Mouse (Mus musculus) spleen, adult 2 months (tissue): ENCODE data around the gene Prkcsh. TPM values are rescaled to one million over a fixed set of nuclear protein-coding genes. Genes with fewer than 3 reads are reported as not detected.

Experiments
- DNase-seq, 2 experiments: peaks; one replicate each; pipeline versions ENCODE4 v3.0.0 to v3.0.0-alpha.2; 2012 to 2021; ENCODE audit warnings: low spot score in 2 of 2, low read depth in 1 of 2
- H3K27ac ChIP-seq: fragments of 200-500 bp; 2 replicates; pipeline ENCODE4 v1.5.1; 2012; ENCODE audit warnings: low read length, inconsistent platforms; ENCODE audit not compliant: insufficient read depth
- H3K27me3 ChIP-seq: fragments of 200-500 bp; 2 replicates; pipeline ENCODE4 v1.6.1; 2012; ENCODE audit warnings: mild to moderate bottlenecking, moderate library complexity, low read length, inconsistent platforms; ENCODE audit not compliant: control insufficient read depth, insufficient read depth
- H3K36me3 ChIP-seq: fragments of 200-500 bp; 2 replicates; pipeline ENCODE4 v1.6.1; 2012; ENCODE audit warnings: mild to moderate bottlenecking, low read length, inconsistent platforms; ENCODE audit not compliant: control insufficient read depth, insufficient read depth
- H3K4me1 ChIP-seq: fragments of 200-500 bp; 2 replicates; pipeline ENCODE4 v1.6.1; 2011; ENCODE audit warnings: inconsistent platforms; ENCODE audit not compliant: control insufficient read depth, insufficient read depth, insufficient read length
- H3K4me3 ChIP-seq: fragments of 200-500 bp; 2 replicates; pipeline ENCODE4 v1.5.1; 2011; ENCODE audit warnings: mild to moderate bottlenecking, inconsistent platforms; ENCODE audit not compliant: insufficient read depth, insufficient read length; ENCODE audit errors: extremely low read depth
- CTCF ChIP-seq: fragments of 200-500 bp; IDR thresholded peaks from 2 replicates; pipeline ENCODE4 v1.5.1; 2011; ENCODE audit warnings: mild to moderate bottlenecking, inconsistent platforms; ENCODE audit not compliant: insufficient read depth, insufficient read length, insufficient replicate concordance; ENCODE audit errors: extremely low read depth
- POLR2A ChIP-seq: fragments of 200-500 bp; IDR thresholded peaks from 2 replicates; pipeline ENCODE4 v1.6.1; 2011; ENCODE audit warnings: low read depth, low read length, inconsistent platforms
- WGBS: fragments of 180-500 bp; shearing (Covaris S2); methylation state at CpG from one replicate; pipeline ENCODE4 v1.1.7; 2018; 5-methylcytosine and 5-hydroxymethylcytosine counted together
- polyA plus RNA-seq: library from polyadenylated mRNA; depleted of rRNA; stranded (reverse); fragments of >200 nt; gene quantifications from 2 replicates; pipeline ENCODE4 v1.2.3, GENCODE M21; 2012; rRNA removed

The Prkcsh gene
- polyA plus RNA-seq: 47.4 and 48.7 TPM in 2 replicates

DNA sequence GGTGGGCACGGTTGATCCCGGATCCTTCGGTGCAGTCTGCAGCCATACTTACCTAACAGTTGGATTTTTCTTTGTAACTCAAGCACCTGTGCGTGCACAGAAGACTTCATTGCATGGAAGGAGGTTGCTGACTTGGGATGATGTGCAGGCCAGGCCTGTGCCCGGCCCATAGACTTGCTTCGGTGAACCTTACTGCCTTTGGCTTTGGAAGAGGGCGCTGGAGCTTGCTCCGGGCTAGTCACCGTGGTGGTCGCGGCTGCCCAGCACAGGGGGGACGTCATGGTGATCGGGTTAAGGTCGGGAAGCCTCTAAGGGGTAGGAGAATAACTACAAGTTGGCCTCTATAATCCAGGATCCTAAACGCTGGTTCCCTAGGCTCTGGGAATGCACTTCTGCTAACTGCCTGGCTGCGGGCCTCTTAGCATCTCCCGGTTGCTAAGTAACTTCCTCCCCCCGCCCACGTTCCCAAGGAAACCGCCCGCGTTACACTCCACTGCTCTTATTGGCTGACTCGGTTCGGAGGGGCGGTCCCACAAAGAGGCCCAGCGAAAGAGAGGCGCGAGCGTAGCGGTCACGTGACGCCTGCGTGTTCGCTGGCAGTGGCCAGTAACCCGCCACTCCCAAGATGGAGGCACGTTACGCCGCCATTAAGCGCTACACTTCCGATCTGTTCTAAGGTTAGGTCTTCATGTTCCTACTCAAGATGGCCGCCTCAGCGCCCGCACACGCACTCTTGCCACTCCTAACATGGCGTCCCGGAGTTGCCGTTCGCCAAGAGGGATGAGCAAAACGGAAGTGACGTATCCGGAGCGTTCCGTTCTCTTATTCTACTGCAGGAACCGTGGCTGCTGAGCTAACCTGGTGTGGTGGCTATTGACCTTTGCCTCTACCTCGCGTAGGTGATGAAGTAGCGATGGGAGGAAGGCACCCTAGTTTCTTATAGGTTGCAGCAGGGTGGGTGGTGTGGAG is at the start of gene Prkcsh, which contains the start of gene Ccdc151:
Gene Prkcsh (plus strand): TSS at position 613 of the 969 bp plus-strand sequence.
Gene Ccdc151 (minus strand): TSS at position 441 of the 969 bp plus-strand sequence.
- WGBS: 8% methylated on average over 57 of the region's 57 CpGs
- Histone ChIP-seq H3K27me3 (no peaks in the 10 kb centered on the region), H3K4me3 (peak within 1 kb of the TSS; percentile 75), H3K4me1 (peaks cover 6% of the 10 kb centered on the region; the same call in 1 of the 2 replicates), H3K27ac (peak within 1 kb of the TSS; percentile 57; the same call in 1 of the 2 replicates), H3K36me3 (peaks cover 7% of the 10 kb centered on the region)
- TF ChIP-seq CTCF (no peak), POLR2A (peak; percentile 59)
- peak; percentile 99 for DNase-seq

DNA sequence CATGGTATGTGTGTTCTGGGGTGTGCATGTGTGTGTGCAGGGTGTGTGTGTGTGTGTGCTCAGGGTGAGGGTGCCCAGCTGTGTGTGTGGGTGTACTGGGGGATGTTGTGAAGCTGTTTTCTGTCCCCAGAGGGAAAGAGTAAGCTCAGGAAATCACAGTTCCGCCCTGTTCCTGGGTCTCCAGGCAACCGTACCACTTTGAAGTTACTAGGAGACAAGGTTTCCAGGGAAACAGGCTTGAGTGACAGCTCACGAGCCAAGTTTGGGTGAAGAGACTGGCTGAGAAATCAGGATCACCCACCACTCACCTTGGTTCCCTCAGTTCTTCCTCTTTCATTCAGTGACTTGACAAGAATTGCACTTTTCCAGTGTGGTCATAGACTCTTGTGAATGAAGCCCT is 49.0 kb upstream of the Prkcsh start:
- Histone ChIP-seq H3K27me3 (no peaks in the 10 kb centered on the region), H3K4me1 (peaks cover 3% of the 10 kb centered on the region; the same call in 1 of the 2 replicates), H3K4me3 (no peak overlapping the region), H3K36me3 (peaks cover 2% of the 10 kb centered on the region; the same call in 1 of the 2 replicates), H3K27ac (no peak overlapping the region)
- WGBS: 11% methylated on average over 3 of the region's 3 CpGs
- TF ChIP-seq CTCF: no peak
- no peak for DNase-seq

DNA sequence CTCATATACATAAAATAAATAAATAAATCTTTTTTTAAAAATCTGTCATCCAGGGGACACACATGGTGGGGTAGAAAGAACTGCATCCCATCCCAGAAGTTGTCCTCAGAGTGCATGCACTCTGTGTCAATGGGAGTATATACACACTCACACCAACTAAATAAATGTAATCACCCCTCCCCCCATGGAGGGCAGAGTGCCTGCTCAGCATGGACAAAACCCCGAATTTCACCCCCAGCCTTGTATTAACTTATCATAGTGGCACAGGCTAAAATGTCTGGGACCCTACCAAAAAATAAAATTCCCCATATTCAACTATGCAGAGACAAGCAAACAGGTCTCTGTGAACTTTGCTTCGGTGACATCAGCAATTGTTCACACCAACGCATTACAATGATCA is 48.0 kb upstream of the Prkcsh start:
- TF ChIP-seq CTCF (no peak), POLR2A (no peak)
- no peak for DNase-seq
- H3K4me1 ChIP-seq: peaks cover 3% of the 10 kb centered on the region; the same call in 1 of the 2 replicates
- no peak overlapping the region for H3K27ac ChIP-seq
- 78% methylated on average over 3 of the region's 3 CpGs for WGBS
- no peak overlapping the region for H3K4me3 ChIP-seq
- H3K36me3 ChIP-seq: peaks cover 2% of the 10 kb centered on the region; the same call in 1 of the 2 replicates
- H3K27me3 ChIP-seq: no peaks in the 10 kb centered on the region

DNA sequence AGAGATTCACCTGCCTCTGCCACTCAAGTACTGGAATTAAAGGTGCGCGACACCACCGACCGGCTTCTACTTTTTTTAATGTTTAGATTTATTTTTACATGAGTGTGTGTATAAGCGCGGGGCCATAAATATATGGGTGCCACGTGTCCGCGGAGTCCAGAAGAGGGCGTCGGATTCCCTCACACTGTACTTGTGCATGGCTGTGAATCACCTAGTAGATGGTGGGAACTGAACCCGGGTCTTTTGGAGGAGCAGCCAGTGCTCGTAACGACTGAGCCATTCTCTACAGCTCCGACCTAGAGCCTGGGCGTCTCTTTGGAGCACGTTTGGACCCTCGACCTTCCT is 47.4 kb upstream of the Prkcsh start:
- TF ChIP-seq POLR2A: no peak; the same call in 1 of the 2 replicates
- TF ChIP-seq CTCF: peak; percentile 18; the same call in 1 of the 2 replicates
- H3K27ac ChIP-seq: peak overlapping the region; percentile 96
- H3K4me3 ChIP-seq: peak overlapping the region; percentile 97
- no peaks in the 10 kb centered on the region for H3K27me3 ChIP-seq
- H3K4me1 ChIP-seq: peaks cover 3% of the 10 kb centered on the region; the same call in 1 of the 2 replicates
- H3K36me3 ChIP-seq: peaks cover 2% of the 10 kb centered on the region; the same call in 1 of the 2 replicates
- WGBS: 2% methylated on average over 18 of the region's 18 CpGs
- no peak for DNase-seq

DNA sequence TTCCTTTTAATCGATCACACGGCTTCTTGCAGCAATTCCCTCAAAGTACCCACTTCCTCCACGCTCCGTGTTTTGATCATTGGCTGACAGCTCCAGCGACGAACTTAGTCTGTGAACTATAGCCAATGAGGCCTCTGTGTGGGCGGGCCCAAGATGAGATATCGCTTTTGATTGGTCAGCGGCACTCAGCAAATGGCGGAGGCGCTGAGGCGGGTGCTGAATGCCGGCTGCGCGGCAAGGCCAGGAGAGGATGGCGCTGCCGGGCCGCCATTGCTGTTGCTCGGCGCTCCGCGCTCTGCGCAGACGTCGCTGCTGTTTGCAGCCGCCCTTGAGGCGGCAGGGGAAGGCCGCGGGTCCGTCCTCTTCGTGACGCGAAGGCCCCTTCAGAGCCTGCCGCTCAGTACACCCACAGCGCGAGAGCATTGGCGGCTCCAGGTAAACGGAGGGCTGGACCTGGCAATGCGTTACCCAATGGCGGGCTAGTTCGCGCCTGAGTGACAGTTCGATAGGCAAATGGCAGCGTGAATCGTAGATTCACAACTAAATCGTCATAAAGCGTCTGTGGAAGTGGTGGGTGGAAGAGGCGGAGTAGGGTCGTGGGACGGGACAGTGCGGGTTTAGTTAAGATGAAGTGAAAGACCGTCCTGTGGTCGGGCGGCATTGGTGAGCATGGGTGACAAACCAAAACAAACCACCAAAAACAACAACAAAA is 46.9 kb upstream of the Prkcsh start, which contains the start of gene Swsap1:
Gene Swsap1 (plus strand): TSS at position 186 of the 712 bp plus-strand sequence.
- under 1% methylated on average over 54 of the region's 54 CpGs for WGBS
- TF ChIP-seq POLR2A (peak; percentile 44; the same call in 1 of the 2 replicates), CTCF (no peak)
- Histone ChIP-seq H3K36me3 (peaks cover 2% of the 10 kb centered on the region; the same call in 1 of the 2 replicates), H3K4me1 (peaks cover 3% of the 10 kb centered on the region; the same call in 1 of the 2 replicates), H3K27me3 (no peaks in the 10 kb centered on the region; the same call in 1 of the 2 replicates), H3K4me3 (peak within 1 kb of the TSS; percentile 97), H3K27ac (peak within 1 kb of the TSS; percentile 96)
- DNase-seq: peak; percentile 98 to 99

DNA sequence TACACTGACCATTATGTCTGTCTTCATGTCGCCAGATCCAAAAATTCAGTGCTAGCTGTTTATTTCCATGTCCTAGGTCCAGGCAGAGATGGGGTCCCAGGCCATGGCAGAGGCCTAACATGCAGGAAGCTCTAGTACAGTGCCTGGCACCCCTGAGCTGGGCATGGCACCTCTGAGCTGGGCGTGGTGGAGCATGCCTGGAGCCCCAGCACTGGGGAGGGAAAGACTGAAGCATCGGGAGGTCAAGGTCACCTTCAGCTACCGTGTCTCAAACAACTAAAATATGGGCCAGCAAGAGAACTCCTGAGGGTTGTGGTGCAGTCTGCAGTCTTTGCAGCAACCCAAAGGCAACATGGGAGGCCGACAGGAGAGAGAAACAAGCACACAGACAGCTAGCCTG is 44.2 kb upstream of the Prkcsh start:
- WGBS: 91% methylated on average over 5 of the region's 5 CpGs
- Histone ChIP-seq H3K4me3 (no peak overlapping the region), H3K4me1 (peaks cover 15% of the 10 kb centered on the region), H3K27ac (no peak overlapping the region), H3K27me3 (peaks cover 14% of the 10 kb centered on the region), H3K36me3 (peaks cover 2% of the 10 kb centered on the region; the same call in 1 of the 2 replicates)
- no peak for DNase-seq
- TF ChIP-seq POLR2A (no peak), CTCF (no peak)
